Mouse (Mus musculus): Measurements from ENCODE around the gene Atf6. TPM values are rescaled to one million over a fixed set of nuclear protein-coding genes. Genes with fewer than 3 reads are reported as not detected.

The Atf6 gene
- polyA plus RNA-seq (2017; shearing (Covaris generic)): 11.6 TPM

DNA sequence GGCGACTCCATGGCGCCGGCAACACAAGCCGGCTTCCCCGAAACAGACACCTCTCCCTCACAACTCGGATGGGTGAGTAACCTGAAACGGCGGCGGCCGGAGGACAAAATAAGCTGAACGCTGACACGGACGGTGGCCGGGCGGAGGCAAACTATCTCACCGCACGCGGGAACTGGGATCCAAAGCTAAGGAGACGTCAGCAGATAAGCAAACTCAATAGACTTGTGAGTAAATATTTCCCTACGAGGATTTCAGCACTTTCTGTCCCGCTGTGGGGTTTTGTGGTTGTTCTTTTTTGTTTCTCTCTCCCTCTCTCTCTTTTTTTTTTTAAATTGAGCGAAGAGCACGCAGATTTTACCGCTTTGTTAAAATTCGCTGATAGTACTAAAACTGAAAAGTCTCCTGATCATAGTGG lies at the start of gene Atf6:
Gene Atf6 (minus strand): TSS at position 81 of the 415 bp plus-strand sequence.

DNA sequence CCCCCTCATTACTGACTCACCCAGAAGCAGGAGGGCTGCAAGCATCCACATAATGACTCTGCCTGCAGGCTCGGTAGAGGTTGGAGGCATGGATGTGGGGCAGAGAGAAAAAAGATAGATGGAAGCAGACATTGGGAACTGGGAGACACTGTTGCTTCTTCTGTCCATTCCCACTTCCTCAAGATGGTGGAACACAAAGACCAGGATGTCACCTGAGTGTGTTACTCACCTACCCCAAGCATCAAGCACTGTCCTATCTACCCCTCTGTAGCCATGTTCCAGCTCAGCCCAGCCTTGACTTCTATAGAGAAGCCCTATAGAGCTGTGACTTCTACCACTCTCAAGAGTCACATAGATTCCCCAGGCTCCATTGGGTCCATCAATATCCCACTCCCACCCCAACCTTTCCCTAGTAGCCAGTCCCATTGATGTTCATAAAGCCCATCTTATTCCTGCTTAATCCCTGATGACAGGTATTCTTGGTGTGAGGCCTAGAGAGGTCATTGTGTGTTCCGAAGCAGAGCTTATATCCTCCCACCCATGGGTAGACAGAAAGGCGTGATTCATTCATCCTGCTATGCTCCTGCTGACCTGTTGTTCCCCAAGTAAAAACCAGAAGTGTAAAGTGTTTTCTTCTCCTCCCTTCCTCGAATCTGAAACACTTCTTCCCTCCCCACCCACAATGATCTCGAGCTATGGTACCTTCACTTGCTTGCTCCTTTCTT lies 45.5 kb upstream of the Atf6 start, which contains the start of gene Fcrlb:
Gene Fcrlb (minus strand): TSS at position 51 of the 725 bp plus-strand sequence.

DNA sequence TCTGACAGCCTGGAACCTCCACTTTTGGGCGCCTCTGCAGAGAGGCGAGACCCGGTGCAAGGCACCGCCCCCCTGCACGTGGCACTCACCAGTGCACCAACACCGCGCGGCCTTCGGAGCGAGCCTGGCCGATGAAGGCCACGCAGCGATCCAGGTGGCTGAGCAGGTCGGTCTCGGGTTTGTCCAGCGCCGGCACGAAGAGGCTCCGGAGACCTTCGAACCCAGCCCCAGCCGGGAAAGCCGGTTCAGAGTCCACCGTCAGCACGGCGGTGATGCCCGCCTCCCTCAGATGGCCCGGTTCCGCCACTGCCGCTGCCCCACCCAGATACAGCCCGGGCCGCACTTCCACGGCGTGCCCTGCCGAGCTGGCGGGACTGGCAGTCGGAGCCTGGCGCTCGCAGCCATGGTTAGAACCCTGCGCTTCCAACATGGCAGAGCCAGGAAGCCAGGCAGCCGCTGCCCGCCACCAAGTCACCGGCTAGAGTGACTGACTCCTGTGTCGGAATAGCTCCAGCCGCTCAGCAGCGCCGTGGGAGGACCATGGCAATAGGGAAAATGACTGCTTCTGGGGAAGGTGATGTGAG lies 17.5 kb upstream of the Atf6 start, which contains the start of the genes Gm26620 and Dusp12:
Gene Gm26620 (plus strand): TSS at position 88 of the 584 bp plus-strand sequence.
Gene Dusp12 (minus strand): TSS at position 563 of the 584 bp plus-strand sequence.

Other genes starting within 250 kb of the Atf6 start
- not detected for gene Olfml2b, start 223.2 kb downstream of the Atf6 start, polyA plus RNA-seq (2017; shearing (Covaris generic))
- gene Gm26620, start 17.3 kb upstream of the Atf6 start, polyA plus RNA-seq (2017; shearing (Covaris generic)): not detected
- gene Dusp12, start 17.8 kb upstream of the Atf6 start, polyA plus RNA-seq (2017; shearing (Covaris generic)): 21.1 TPM
- not detected for gene Fcrlb, start 45.2 kb upstream of the Atf6 start, polyA plus RNA-seq (2017; shearing (Covaris generic))
- 1.5 TPM for gene Fcrla, start 59.8 kb upstream of the Atf6 start, polyA plus RNA-seq (2017; shearing (Covaris generic))
- 0.27 TPM for gene Fcgr2b, start 108.8 kb upstream of the Atf6 start, polyA plus RNA-seq (2017; shearing (Covaris generic))
- 0.22 TPM for gene Fcgr4, start 151.1 kb upstream of the Atf6 start, polyA plus RNA-seq (2017; shearing (Covaris generic))
- 1.3 TPM for gene Fcgr3, start 197.2 kb upstream of the Atf6 start, polyA plus RNA-seq (2017; shearing (Covaris generic))
- gene Cfap126, start 246.1 kb upstream of the Atf6 start, polyA plus RNA-seq (2017; shearing (Covaris generic)): 2.0 TPM

Data from CD4-positive, CD25-positive, alpha-beta regulatory T cell, adult 9 weeks (primary cell).